Mouse (Mus musculus) neural tube, embryonic 12.5 days (tissue): Measurements from ENCODE around the gene Epb41l2. TPM values are rescaled to one million over a fixed set of nuclear protein-coding genes. Genes with fewer than 3 reads are reported as not detected.

ENCODE experiments used
- ATAC-seq: fragments of 200-750 bp; cut with Nextera tagmentation; 2 replicates; pipeline ENCODE4 v1.8.0; 2017; ENCODE audit warnings: low read depth, mild to moderate bottlenecking, moderate TSS enrichment, moderate library complexity; ENCODE audit not compliant: low FRiP score
- H3K27ac ChIP-seq: fragments of 300-500 bp; sonication (generic); 2 replicates; pipeline ENCODE4 v1.5.1; 2016
- H3K27me3 ChIP-seq: fragments of 300-500 bp; sonication (generic); replicated peaks from 2 replicates; pipeline ENCODE4 v1.6.1; 2016; ENCODE audit warnings: mild to moderate bottlenecking
- H3K36me3 ChIP-seq: fragments of 300-500 bp; sonication (generic); 2 replicates; pipeline ENCODE4 v1.6.1; 2016; ENCODE audit warnings: mild to moderate bottlenecking
- H3K4me1 ChIP-seq: fragments of 300-500 bp; sonication (generic); 2 replicates; pipeline ENCODE4 v1.6.1; 2016
- H3K4me2 ChIP-seq: fragments of 300-500 bp; sonication (generic); replicated peaks from 2 replicates; pipeline ENCODE4 v1.6.1; 2016; ENCODE audit warnings: mild to moderate bottlenecking
- H3K4me3 ChIP-seq: fragments of 300-500 bp; sonication (generic); 2 replicates; pipeline ENCODE4 v1.5.1; 2016
- H3K9ac ChIP-seq: fragments of 300-500 bp; sonication (generic); 2 replicates; pipeline ENCODE4 v1.6.1; 2016; ENCODE audit warnings: mild to moderate bottlenecking
- H3K9me3 ChIP-seq: fragments of 300-500 bp; sonication (generic); 2 replicates; pipeline ENCODE4 v1.6.1; 2016; ENCODE audit warnings: mild to moderate bottlenecking
- WGBS: fragments of 180-500 bp; shearing (Covaris S2); methylation state at CpG from one replicate; pipeline ENCODE4 v1.1.7; 2016; 5-methylcytosine and 5-hydroxymethylcytosine counted together
- polyA plus RNA-seq: library from polyadenylated mRNA; unstranded; fragments of >200 nt; fragmentation: Nextera tagmentation; extraction: Ambion mirVana; gene quantifications from 2 replicates; pipeline ENCODE4 v1.2.1, GENCODE M21; 2016

Gene Epb41l2
- polyA plus RNA-seq, 1 experiment from 2014 or later: 40.2 TPM

GRCm38 (mm10) chr10:25369691-25370090 is 10.1 kb downstream of the Epb41l2 start:
- H3K36me3 ChIP-seq: no peaks in the 10 kb centered on the region
- H3K27ac ChIP-seq: no peak overlapping the region
- peaks cover 17% of the 10 kb centered on the region; the same call in 1 of the 2 replicates for H3K4me1 ChIP-seq
- H3K27me3 ChIP-seq: no peaks in the 10 kb centered on the region
- no peak overlapping the region for H3K4me2 ChIP-seq
- no peaks in the 10 kb centered on the region for H3K9me3 ChIP-seq
- 83% methylated on average over 9 of the region's 9 CpGs for WGBS
- no peak overlapping the region for H3K4me3 ChIP-seq
- no peak overlapping the region for H3K9ac ChIP-seq
- ATAC-seq: no peak

GRCm38 (mm10) chr10:25371336-25371735 is 11.7 kb downstream of the Epb41l2 start:
- H3K27ac ChIP-seq: no peak overlapping the region
- H3K4me1 ChIP-seq: peaks cover 17% of the 10 kb centered on the region; the same call in 1 of the 2 replicates
- no peak for ATAC-seq
- H3K36me3 ChIP-seq: no peaks in the 10 kb centered on the region
- no peaks in the 10 kb centered on the region for H3K9me3 ChIP-seq
- H3K4me3 ChIP-seq: no peak overlapping the region
- no peak overlapping the region for H3K4me2 ChIP-seq
- H3K27me3 ChIP-seq: no peaks in the 10 kb centered on the region
- no peak overlapping the region for H3K9ac ChIP-seq
- WGBS: 66% methylated on average over 2 of the region's 2 CpGs

- Histone ChIP-seq H3K27me3 (no peaks in the 10 kb centered on the region), H3K27ac (no peak overlapping the region), H3K36me3 (no peaks in the 10 kb centered on the region), H3K4me2 (no peak overlapping the region), H3K9ac (no peak overlapping the region), H3K9me3 (no peaks in the 10 kb centered on the region), H3K4me3 (no peak overlapping the region), H3K4me1 (peaks cover 17% of the 10 kb centered on the region; the same call in 1 of the 2 replicates)
- 16% methylated on average over 3 of the region's 3 CpGs for WGBS
- no peak for ATAC-seq
Observed at GRCm38 (mm10) chr10:25371915-25372371, 12.3 kb downstream of the Epb41l2 start.

GRCm38 (mm10) chr10:25372510-25373148 is 13.0 kb downstream of the Epb41l2 start:
- H3K9ac ChIP-seq: no peak overlapping the region
- peaks cover 17% of the 10 kb centered on the region; the same call in 1 of the 2 replicates for H3K4me1 ChIP-seq
- no peak overlapping the region for H3K27ac ChIP-seq
- ATAC-seq: no peak
- H3K36me3 ChIP-seq: no peaks in the 10 kb centered on the region
- H3K27me3 ChIP-seq: no peaks in the 10 kb centered on the region
- no peak overlapping the region for H3K4me2 ChIP-seq
- H3K4me3 ChIP-seq: no peak overlapping the region
- no peaks in the 10 kb centered on the region for H3K9me3 ChIP-seq
- WGBS: 48% methylated on average over 10 of the region's 10 CpGs

GRCm38 (mm10) chr10:25375036-25375435 is 15.4 kb downstream of the Epb41l2 start:
- Histone ChIP-seq H3K9ac (no peak overlapping the region), H3K4me1 (peaks cover 13% of the 10 kb centered on the region; the same call in 1 of the 2 replicates)

GRCm38 (mm10) chr10:25380746-25381481 is 21.3 kb downstream of the Epb41l2 start:
- no peaks in the 10 kb centered on the region for H3K4me1 ChIP-seq
- WGBS: 92% methylated on average over 6 of the region's 6 CpGs
- H3K4me3 ChIP-seq: no peak overlapping the region
- no peaks in the 10 kb centered on the region for H3K36me3 ChIP-seq
- no peak overlapping the region for H3K27ac ChIP-seq
- H3K9me3 ChIP-seq: no peaks in the 10 kb centered on the region
- no peak overlapping the region for H3K4me2 ChIP-seq
- ATAC-seq: no peak
- H3K9ac ChIP-seq: no peak overlapping the region
- no peaks in the 10 kb centered on the region for H3K27me3 ChIP-seq

More at GRCm38 (mm10) chr10:25375036-25375435, 15.4 kb downstream of the Epb41l2 start:
- Histone ChIP-seq H3K27me3 (no peaks in the 10 kb centered on the region), H3K4me3 (no peak overlapping the region), H3K4me2 (no peak overlapping the region), H3K27ac (no peak overlapping the region), H3K9me3 (no peaks in the 10 kb centered on the region), H3K36me3 (no peaks in the 10 kb centered on the region)
- no peak for ATAC-seq
- 85% methylated on average over 4 of the region's 4 CpGs for WGBS

GRCm38 (mm10) chr10:25381951-25382350 is 22.4 kb downstream of the Epb41l2 start:
- no peaks in the 10 kb centered on the region for H3K9me3 ChIP-seq
- H3K36me3 ChIP-seq: no peaks in the 10 kb centered on the region
- H3K27me3 ChIP-seq: no peaks in the 10 kb centered on the region
- H3K4me3 ChIP-seq: no peak overlapping the region
- H3K27ac ChIP-seq: no peak overlapping the region
- WGBS: 51% methylated on average over 10 of the region's 10 CpGs
- no peak for ATAC-seq
- H3K4me1 ChIP-seq: no peaks in the 10 kb centered on the region
- H3K9ac ChIP-seq: no peak overlapping the region
- no peak overlapping the region for H3K4me2 ChIP-seq

GRCm38 (mm10) chr10:25383171-25383570 is 23.6 kb downstream of the Epb41l2 start:
- Histone ChIP-seq H3K27ac (no peak overlapping the region), H3K4me1 (no peaks in the 10 kb centered on the region), H3K9ac (no peak overlapping the region), H3K4me2 (no peak overlapping the region), H3K36me3 (no peaks in the 10 kb centered on the region), H3K4me3 (no peak overlapping the region), H3K27me3 (no peaks in the 10 kb centered on the region), H3K9me3 (no peaks in the 10 kb centered on the region)
- 75% methylated on average over 5 of the region's 5 CpGs for WGBS
- no peak for ATAC-seq

- no peaks in the 10 kb centered on the region for H3K36me3 ChIP-seq
- H3K9me3 ChIP-seq: no peaks in the 10 kb centered on the region
- no peak overlapping the region for H3K4me3 ChIP-seq
- 88% methylated on average over 10 of the region's 10 CpGs for WGBS
- no peak overlapping the region for H3K27ac ChIP-seq
- no peaks in the 10 kb centered on the region for H3K4me1 ChIP-seq
- H3K4me2 ChIP-seq: no peak overlapping the region
- H3K9ac ChIP-seq: no peak overlapping the region
- no peaks in the 10 kb centered on the region for H3K27me3 ChIP-seq
- no peak for ATAC-seq
Observed at GRCm38 (mm10) chr10:25384391-25384790, 24.8 kb downstream of the Epb41l2 start.

- no peaks in the 10 kb centered on the region for H3K27me3 ChIP-seq
Observed at GRCm38 (mm10) chr10:25385811-25386580, 26.4 kb downstream of the Epb41l2 start.

GRCm38 (mm10) chr10:25386868-25387267 is 27.3 kb downstream of the Epb41l2 start:
- H3K4me1 ChIP-seq: no peaks in the 10 kb centered on the region
- ATAC-seq: no peak
- no peak overlapping the region for H3K4me3 ChIP-seq
- no peak overlapping the region for H3K27ac ChIP-seq
- H3K9me3 ChIP-seq: no peaks in the 10 kb centered on the region
- no peak overlapping the region for H3K4me2 ChIP-seq
- no peaks in the 10 kb centered on the region for H3K36me3 ChIP-seq
- WGBS: 83% methylated on average over 4 of the region's 4 CpGs
- H3K27me3 ChIP-seq: no peaks in the 10 kb centered on the region
- H3K9ac ChIP-seq: no peak overlapping the region

More at GRCm38 (mm10) chr10:25385811-25386580, 26.4 kb downstream of the Epb41l2 start:
- no peak overlapping the region for H3K4me3 ChIP-seq
- no peak overlapping the region for H3K4me2 ChIP-seq
- H3K36me3 ChIP-seq: no peaks in the 10 kb centered on the region
- no peak overlapping the region for H3K27ac ChIP-seq
- ATAC-seq: no peak
- no peak overlapping the region for H3K9ac ChIP-seq
- H3K4me1 ChIP-seq: no peaks in the 10 kb centered on the region
- WGBS: 42% methylated on average over 13 of the region's 13 CpGs
- no peaks in the 10 kb centered on the region for H3K9me3 ChIP-seq

- H3K9me3 ChIP-seq: no peaks in the 10 kb centered on the region
- H3K27me3 ChIP-seq: no peaks in the 10 kb centered on the region
- H3K4me1 ChIP-seq: no peaks in the 10 kb centered on the region
- H3K9ac ChIP-seq: no peak overlapping the region
- no peak overlapping the region for H3K27ac ChIP-seq
- 26% methylated on average over 4 of the region's 4 CpGs for WGBS
- no peak for ATAC-seq
- H3K36me3 ChIP-seq: no peaks in the 10 kb centered on the region
- no peak overlapping the region for H3K4me3 ChIP-seq
- no peak overlapping the region for H3K4me2 ChIP-seq
Observed at GRCm38 (mm10) chr10:25387268-25387667, 27.7 kb downstream of the Epb41l2 start.
